Mouse (Mus musculus) embryonic fibroblast, embryonic 13.5 days (primary cell): ENCODE results near the gene Tmem247.

Source experiments
- CTCF ChIP-seq: IDR thresholded peaks from 2 replicates; pipeline ENCODE4 v1.5.1; 2011; ENCODE audit warnings: mild to moderate bottlenecking, control low read depth, low read length, moderate library complexity, borderline replicate concordance; ENCODE audit not compliant: insufficient read depth
- POLR2A ChIP-seq: IDR thresholded peaks from 2 replicates; pipeline ENCODE4 v1.6.1; 2011; ENCODE audit warnings: low read depth, mild to moderate bottlenecking, control low read depth, low read length, moderate library complexity

DNA sequence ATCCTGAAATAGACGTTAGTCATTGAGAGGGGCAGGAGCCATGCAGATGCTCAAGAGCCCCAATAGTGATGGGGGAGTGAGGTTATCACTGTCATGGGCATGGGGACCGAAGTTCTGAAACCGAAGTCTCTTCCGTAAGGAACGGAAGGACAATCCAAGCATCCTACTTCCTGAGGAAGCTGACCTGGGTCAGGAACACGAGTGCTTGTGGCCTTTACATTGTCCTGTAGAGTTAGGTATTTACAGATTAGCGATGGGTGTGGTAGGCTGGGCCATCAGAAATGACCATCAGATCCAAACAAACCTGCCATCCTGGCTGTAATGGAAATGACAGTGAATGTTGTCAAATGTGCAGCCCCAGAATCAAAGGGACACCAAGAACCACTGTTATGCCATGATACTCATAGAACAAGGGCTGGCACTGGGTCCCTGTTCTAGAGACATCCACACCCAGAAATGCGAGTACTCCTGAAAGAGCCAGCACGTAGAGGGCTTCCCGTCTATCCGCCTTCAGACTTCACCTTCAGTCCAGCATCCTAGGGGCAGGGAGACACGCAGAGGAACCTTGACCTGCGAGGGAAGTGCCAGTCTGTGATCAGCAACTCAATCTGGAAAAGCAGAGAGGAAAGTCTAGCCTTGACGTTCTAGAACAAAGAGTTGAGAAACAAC is 14.6 kb upstream of the Tmem247 start:
- no peak for TF ChIP-seq CTCF
- no peak for TF ChIP-seq POLR2A
